Mouse (Mus musculus) MEL (cell line): ENCODE data around the gene Ctsh.

Experiments used
- CHD2 ChIP-seq: IDR thresholded peaks from 2 replicates; pipeline ENCODE4 v1.6.1; 2011; ENCODE audit warnings: low read length, improper control_type of control experiment
- CTCF ChIP-seq, 3 experiments: IDR thresholded peaks in 2 of 3; conservative IDR thresholded peaks in 1 of 3; 2 replicates each; pipeline ENCODE4 v1.5.1; 2011 to 2012; ENCODE audit warnings: low read length in 3 of 3, low read depth in 2 of 3, mild to moderate bottlenecking in 2 of 3, improper control_type of control experiment in 1 of 3, inconsistent platforms in 1 of 3, mixed read lengths in 1 of 3, moderate library complexity in 1 of 3; ENCODE audit not compliant: control insufficient read depth in 1 of 3, insufficient read depth in 1 of 3, poor library complexity in 1 of 3, severe bottlenecking in 1 of 3
- ETS1 ChIP-seq: IDR thresholded peaks from 2 replicates; pipeline ENCODE4 v1.6.1; 2012; ENCODE audit warnings: low read depth, mild to moderate bottlenecking, inconsistent platforms, low read length, improper control_type of control experiment, moderate library complexity
- GATA1 ChIP-seq: IDR thresholded peaks from 2 replicates; pipeline ENCODE4 v1.6.1; 2011; ENCODE audit warnings: low read depth, low read length, improper control_type of control experiment
- MAFK ChIP-seq: IDR thresholded peaks from 2 replicates; pipeline ENCODE4 v1.6.1; 2011; ENCODE audit warnings: low read depth, mild to moderate bottlenecking, low read length, improper control_type of control experiment, borderline replicate concordance
- MAX ChIP-seq: IDR thresholded peaks from 2 replicates; pipeline ENCODE4 v1.6.1; 2011; ENCODE audit warnings: low read length, improper control_type of control experiment
- NRF1 ChIP-seq: IDR thresholded peaks from 2 replicates; pipeline ENCODE4 v1.6.1; 2014; ENCODE audit warnings: low read depth, mild to moderate bottlenecking, inconsistent platforms, low read length, improper control_type of control experiment, moderate library complexity; ENCODE audit not compliant: poor library complexity, insufficient read depth, severe bottlenecking
- POLR2A ChIP-seq, 2 experiments: IDR thresholded peaks; 2 replicates each; pipeline ENCODE4 v1.6.1; 2011 to 2012; ENCODE audit warnings: low read length in 2 of 2, mild to moderate bottlenecking in 2 of 2, control low read depth in 1 of 2, improper control_type of control experiment in 1 of 2, low read depth in 1 of 2, moderate library complexity in 1 of 2; ENCODE audit not compliant: control insufficient read depth in 1 of 2, insufficient read depth in 1 of 2, poor library complexity in 1 of 2
- SMC3 ChIP-seq: IDR thresholded peaks from 2 replicates; pipeline ENCODE4 v1.6.1; 2011; ENCODE audit warnings: low read depth, low read length, improper control_type of control experiment
- TAL1 ChIP-seq: IDR thresholded peaks from 2 replicates; pipeline ENCODE4 v1.6.1; 2012; ENCODE audit warnings: mild to moderate bottlenecking, inconsistent platforms, low read length, moderate library complexity, mixed read lengths
- ZKSCAN1 ChIP-seq: IDR thresholded peaks from 2 replicates; pipeline ENCODE4 v1.6.1; 2012; ENCODE audit warnings: low read depth, mild to moderate bottlenecking, inconsistent platforms, low read length, improper control_type of control experiment, moderate library complexity
- ZMIZ1 ChIP-seq: IDR thresholded peaks from 2 replicates; pipeline ENCODE4 v1.6.1; 2012; ENCODE audit warnings: low read depth, mild to moderate bottlenecking, inconsistent platforms, low read length, improper control_type of control experiment, moderate library complexity

GRCm38 (mm10) chr9:90117234-90117633 lies 63.3 kb downstream of the Ctsh start:
- TF ChIP-seq CHD2: no peak
- TF ChIP-seq ETS1: no peak
- TF ChIP-seq POLR2A (IDR thresholded peaks at IDR 0.05; ENCODE audit: control insufficient read depth in 1 of 2, insufficient read depth in 1 of 2, low read depth in 1 of 2, low read length in 2 of 2, poor library complexity in 1 of 2): no peak
- no peak for TF ChIP-seq ZMIZ1
- TF ChIP-seq MAX: no peak
- peak; percentile 73; the same call in 1 of the 2 replicates for TF ChIP-seq MAFK
- no peak for TF ChIP-seq CTCF (IDR thresholded peaks at IDR 0.05 in 2 of 3, conservative IDR thresholded peaks at IDR 0.05 in 1 of 3; ENCODE audit: control insufficient read depth in 1 of 3, insufficient read depth in 1 of 3, low read depth in 2 of 3, low read length in 3 of 3, poor library complexity in 1 of 3, severe bottlenecking in 1 of 3)
- TF ChIP-seq NRF1: no peak
- TF ChIP-seq TAL1: no peak
- TF ChIP-seq ZKSCAN1: no peak
- TF ChIP-seq SMC3: no peak
- TF ChIP-seq GATA1: no peak
